Mouse (Mus musculus) ES-E14 (cell line): ENCODE measurements around the gene Gm28635.

Experiments used
- CHD2 ChIP-seq: IDR thresholded peaks from 2 replicates; pipeline ENCODE4 v1.6.1; 2014; ENCODE audit warnings: mild to moderate bottlenecking, low read depth, low read length, inconsistent platforms
- MAFK ChIP-seq: IDR thresholded peaks from 2 replicates; pipeline ENCODE4 v1.6.1; 2014; ENCODE audit warnings: mild to moderate bottlenecking, low read depth, low read length, inconsistent platforms; ENCODE audit not compliant: insufficient read depth

- TF ChIP-seq MAFK (no peak), CHD2 (no peak)
These were observed 43.3 kb upstream of the Gm28635 start for GRCm38 (mm10) chr2:84721182-84721581.
